12 mouse cellular contexts compared by ENCODE assay signal in genomic region chr7:34869693-34870092, GRCm38 (mm10). TPM values are rescaled to one million over a fixed set of nuclear protein-coding genes. Genes with fewer than 3 reads are reported as not detected.
DNase-seq lines count a peak whose midpoint lies in the region; ATAC-seq and TF ChIP-seq lines count a peak whose summit lies in the region.
"Had no signal": no experiment of that assay in that cellular context is flagged by ENCODE, and none has a peak within 500 bp of the region (broad histone marks: within the 10 kb centered on the region; RNA-seq: fewer than 3 reads in every experiment).

No protein-coding gene starts in this region.

- 15% methylated on average over 13 of the region's 13 CpGs for WGBS in forebrain, postnatal 0 days
- 34% methylated on average over 13 of the region's 13 CpGs for WGBS in neural tube, embryonic 13.5 days

- H3K27ac ChIP-seq in left cerebral cortex, adult 2 months: no peak overlapping the region
- no peak overlapping the region; the same call in 1 of the 2 replicates for H3K27ac ChIP-seq in forebrain, postnatal 0 days (ENCODE audit: low read depth, low read length)
- H3K27ac ChIP-seq in neural tube, embryonic 13.5 days (replicated peaks): peak overlapping the region; percentile 81
- H3K27ac ChIP-seq: embryonic facial prominence, embryonic 13.5 days had no signal

- intact Hi-C loops in left cerebral cortex, postnatal 4 days (cut with DNase I): no loop called here
- intact Hi-C loops in left cerebral cortex, adult 2 months (cut with DNase I): no loop called here

- DNase-seq in left cerebral cortex, postnatal 4 days: peak; percentile 62
- no peak for DNase-seq in left cerebral cortex, adult 2 months (ENCODE audit: extremely low spot score in 1 of 2, low spot score in 2 of 2)
- peak; percentile 80 for DNase-seq in forebrain, postnatal 0 days
- peak; percentile 43 for DNase-seq in layer of hippocampus, adult 9-10 months (ENCODE audit: low spot score)
- DNase-seq in kidney, postnatal 4 days: no peak
- no peak for DNase-seq in kidney, postnatal 25 days
- DNase-seq in cerebellum, postnatal 36 days: no peak

- H3K27me3 ChIP-seq in forebrain, postnatal 0 days (ENCODE audit: insufficient read depth, low read length): no peaks in the 10 kb centered on the region
- H3K27me3 ChIP-seq in neural tube, embryonic 13.5 days: no peaks in the 10 kb centered on the region
- H3K27me3 ChIP-seq: embryonic facial prominence, embryonic 13.5 days had no signal

- TF ChIP-seq CTCF in left cerebral cortex, adult 2 months (IDR thresholded peaks at IDR 0.05): no peak
- no peak for TF ChIP-seq CTCF in forebrain, postnatal 0 days (IDR thresholded peaks at IDR 0.05; ENCODE audit: low read depth)

- no peaks in the 10 kb centered on the region for H3K36me3 ChIP-seq in forebrain, postnatal 0 days (ENCODE audit: insufficient read depth)
- H3K36me3 ChIP-seq in neural tube, embryonic 13.5 days: no peaks in the 10 kb centered on the region
- H3K36me3 ChIP-seq: embryonic facial prominence, embryonic 13.5 days had no signal

- peak overlapping the region; percentile 38 for H3K4me2 ChIP-seq in forebrain, postnatal 0 days (ENCODE audit: low read depth)
- peak overlapping the region; percentile 28 for H3K4me2 ChIP-seq in neural tube, embryonic 13.5 days
- H3K4me2 ChIP-seq: embryonic facial prominence, embryonic 13.5 days; heart, embryonic 11.5 days; liver, embryonic 11.5 days had no signal

- no peaks in the 10 kb centered on the region for H3K9me3 ChIP-seq in forebrain, postnatal 0 days (ENCODE audit: low read length)
- no peaks in the 10 kb centered on the region for H3K9me3 ChIP-seq in neural tube, embryonic 13.5 days
- H3K9me3 ChIP-seq: embryonic facial prominence, embryonic 13.5 days had no signal

- H3K9ac ChIP-seq in forebrain, postnatal 0 days: no peak overlapping the region
- peak overlapping the region; percentile 43; the same call in 1 of the 2 replicates for H3K9ac ChIP-seq in neural tube, embryonic 13.5 days
- H3K9ac ChIP-seq: embryonic facial prominence, embryonic 13.5 days had no signal

- H3K4me1 ChIP-seq in forebrain, postnatal 0 days (ENCODE audit: insufficient read depth): peaks cover 4% of the 10 kb centered on the region; the same call in 1 of the 2 replicates
- H3K4me1 ChIP-seq in neural tube, embryonic 13.5 days (replicated peaks): peaks cover 22% of the 10 kb centered on the region

- peak; percentile 94 for ATAC-seq in forebrain, postnatal 0 days
- ATAC-seq in neural tube, embryonic 13.5 days (ENCODE audit: low read depth): peak; percentile 89

- no peak overlapping the region for H3K4me3 ChIP-seq in left cerebral cortex, adult 2 months
- H3K4me3 ChIP-seq in forebrain, postnatal 0 days (ENCODE audit: low read depth, low read length): no peak overlapping the region
- H3K4me3 ChIP-seq in neural tube, embryonic 13.5 days: no peak overlapping the region
- H3K4me3 ChIP-seq: embryonic facial prominence, embryonic 13.5 days had no signal

RNA-seq across cellular contexts. Expression of gene Pepd, which starts 42.5 kb away (rescaled TPM):
- 10 to 100 TPM; 40.0 to 41.7 TPM for total RNA-seq in left cerebral cortex, postnatal 4 days (2021)
- total RNA-seq in left cerebral cortex, adult 2 months (2021): 10 to 100 TPM; 28.9 to 30.1 TPM
- total RNA-seq in forebrain, postnatal 0 days (2014; rRNA removed): 41.2 and 52.3 TPM in 2 replicates
- 56.7 and 60.4 TPM in 2 replicates for polyA plus RNA-seq in forebrain, postnatal 0 days (2015; fragmentation: Nextera tagmentation; extraction: Ambion mirVana)
- polyA plus RNA-seq in neural tube, embryonic 13.5 days (2015; fragmentation: Nextera tagmentation; extraction: Ambion mirVana): 59.8 and 64.8 TPM in 2 replicates

RNA-seq across cellular contexts. Expression of gene Chst8, which starts 57.2 kb away (rescaled TPM):
- total RNA-seq in left cerebral cortex, postnatal 4 days (2021): 10 to 100 TPM; 13.4 to 14.4 TPM
- 10 to 100 TPM; 20.9 to 22.0 TPM for total RNA-seq in left cerebral cortex, adult 2 months (2021)
- total RNA-seq in forebrain, postnatal 0 days (2014; rRNA removed): 17.6 and 22.2 TPM in 2 replicates
- polyA plus RNA-seq in forebrain, postnatal 0 days (2015; fragmentation: Nextera tagmentation; extraction: Ambion mirVana): 10.8 and 14.2 TPM in 2 replicates
- 32.3 and 42.1 TPM in 2 replicates for polyA plus RNA-seq in neural tube, embryonic 13.5 days (2015; fragmentation: Nextera tagmentation; extraction: Ambion mirVana)
- total RNA-seq: MEL had no signal

Comparison
In these comparisons a context has a peak if more than half of its experiments do, and no peak if none do; other contexts are left out.
1. DNase-seq: peak in left cerebral cortex, postnatal 4 days (single experiment), forebrain, postnatal 0 days (single experiment) and layer of hippocampus, adult 9-10 months (single experiment); none in left cerebral cortex, adult 2 months (0 of 2), kidney, postnatal 4 days (0 of 2), kidney, postnatal 25 days (0 of 2) and cerebellum, postnatal 36 days (0 of 2).